Mouse (Mus musculus) intestine, embryonic 16.5 days (tissue): Measurements from ENCODE around the gene Ltv1. TPM values are rescaled to one million over a fixed set of nuclear protein-coding genes. Genes with fewer than 3 reads are reported as not detected.
"Not testable (repeated sequence)": the region's sequence is repeated elsewhere in the genome, so short reads cannot be mapped to it uniquely, and the experiment has no call there.

Source experiments
- ATAC-seq: fragments of 200-750 bp; cut with Nextera tagmentation; 2 replicates; pipeline ENCODE4 v1.8.0; 2017; ENCODE audit warnings: moderate TSS enrichment, moderate library complexity
- H3K27ac ChIP-seq: fragments of 300-500 bp; sonication (generic); 2 replicates; pipeline ENCODE4 v1.5.1; 2014; ENCODE audit warnings: mild to moderate bottlenecking, low read length
- H3K27me3 ChIP-seq: fragments of 300-500 bp; sonication (generic); replicated peaks from 2 replicates; pipeline ENCODE4 v1.6.1; 2014; ENCODE audit warnings: low read length, control low read depth, mixed read lengths; ENCODE audit not compliant: control insufficient read depth, insufficient read depth
- H3K36me3 ChIP-seq: fragments of 300-500 bp; sonication (generic); 2 replicates; pipeline ENCODE4 v1.6.1; 2014; ENCODE audit warnings: low read length, control low read depth; ENCODE audit not compliant: control insufficient read depth, insufficient read depth
- H3K4me1 ChIP-seq: fragments of 300-500 bp; sonication (generic); 2 replicates; pipeline ENCODE4 v1.6.1; 2014; ENCODE audit warnings: low read length, control low read depth, mixed read lengths; ENCODE audit not compliant: control insufficient read depth, insufficient read depth
- H3K4me2 ChIP-seq: fragments of 300-500 bp; sonication (generic); 2 replicates; pipeline ENCODE4 v1.6.1; 2014; ENCODE audit warnings: low read depth, low read length, control low read depth
- H3K4me3 ChIP-seq: fragments of 300-500 bp; sonication (generic); 2 replicates; pipeline ENCODE4 v1.5.1; 2014; ENCODE audit warnings: mild to moderate bottlenecking, low read length
- H3K9ac ChIP-seq: fragments of 300-500 bp; sonication (generic); 2 replicates; pipeline ENCODE4 v1.6.1; 2014; ENCODE audit warnings: low read depth, low read length
- H3K9me3 ChIP-seq: fragments of 300-500 bp; sonication (generic); 2 replicates; pipeline ENCODE4 v1.6.1; 2016; ENCODE audit warnings: low read length, control low read depth; ENCODE audit not compliant: control insufficient read depth
- WGBS: fragments of 180-500 bp; shearing (Covaris S2); extraction: QIAGEN DNeasy Blood & Tissue Kit; methylation state at CpG from one replicate; pipeline ENCODE4 v1.1.7; 2014; 5-methylcytosine and 5-hydroxymethylcytosine counted together
- polyA plus RNA-seq: library from polyadenylated mRNA; unstranded; fragments of >200 nt; fragmentation: Nextera tagmentation; extraction: Ambion mirVana; gene quantifications from 2 replicates; pipeline ENCODE4 v1.2.1, GENCODE M21; 2015

Ltv1 gene
- polyA plus RNA-seq, 1 experiment from 2014 or later = 74.4 TPM

DNA sequence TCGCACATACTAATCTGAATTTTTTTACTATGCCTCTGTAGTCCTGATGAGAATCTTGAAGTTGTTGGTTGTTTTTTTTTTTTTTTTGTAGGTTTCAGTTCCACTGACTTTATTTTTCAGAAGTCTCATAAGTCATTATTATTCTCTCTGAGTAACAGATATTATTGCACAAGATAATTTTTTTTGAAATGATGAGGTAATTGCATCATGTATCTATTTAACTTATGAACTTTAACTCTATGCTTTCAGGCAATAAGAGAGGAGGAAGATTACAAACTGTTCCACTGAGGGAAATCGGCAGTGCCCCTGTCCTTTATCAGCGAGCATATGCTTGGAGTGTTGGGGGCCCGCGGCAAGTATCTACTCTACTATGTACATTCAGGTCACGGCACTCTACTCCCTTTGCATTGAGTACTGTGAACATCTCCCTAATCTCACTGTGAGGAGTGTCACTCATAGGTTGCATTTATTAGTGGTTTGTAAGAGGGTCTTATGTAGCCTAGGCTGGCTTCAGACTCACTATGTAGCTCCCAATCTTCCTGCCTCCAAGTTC is 8.8 kb upstream of the Ltv1 start:
- H3K36me3 ChIP-seq = no peaks in the 10 kb centered on the region
- no peaks in the 10 kb centered on the region for H3K4me1 ChIP-seq
- H3K27ac ChIP-seq = no peak overlapping the region
- H3K4me2 ChIP-seq = no peak overlapping the region
- H3K27me3 ChIP-seq = no peaks in the 10 kb centered on the region
- H3K9ac ChIP-seq = no peak overlapping the region
- WGBS = 89% methylated on average over 6 of the region's 6 CpGs
- peaks cover 4% of the 10 kb centered on the region; the same call in 1 of the 2 replicates for H3K9me3 ChIP-seq
- no peak for ATAC-seq
- no peak overlapping the region for H3K4me3 ChIP-seq

GRCm38 (mm10) chr10:13200862-13201261 is 7.9 kb upstream of the Ltv1 start:
- no peak for ATAC-seq
- peaks cover 4% of the 10 kb centered on the region; the same call in 1 of the 2 replicates for H3K9me3 ChIP-seq
- H3K27ac ChIP-seq = no peak overlapping the region
- H3K4me3 ChIP-seq = no peak overlapping the region
- H3K4me1 ChIP-seq = no peaks in the 10 kb centered on the region
- H3K27me3 ChIP-seq = no peaks in the 10 kb centered on the region
- no peak overlapping the region for H3K9ac ChIP-seq
- H3K36me3 ChIP-seq = no peaks in the 10 kb centered on the region
- no peak overlapping the region for H3K4me2 ChIP-seq
- 92% methylated on average over 3 of the region's 3 CpGs for WGBS

DNA sequence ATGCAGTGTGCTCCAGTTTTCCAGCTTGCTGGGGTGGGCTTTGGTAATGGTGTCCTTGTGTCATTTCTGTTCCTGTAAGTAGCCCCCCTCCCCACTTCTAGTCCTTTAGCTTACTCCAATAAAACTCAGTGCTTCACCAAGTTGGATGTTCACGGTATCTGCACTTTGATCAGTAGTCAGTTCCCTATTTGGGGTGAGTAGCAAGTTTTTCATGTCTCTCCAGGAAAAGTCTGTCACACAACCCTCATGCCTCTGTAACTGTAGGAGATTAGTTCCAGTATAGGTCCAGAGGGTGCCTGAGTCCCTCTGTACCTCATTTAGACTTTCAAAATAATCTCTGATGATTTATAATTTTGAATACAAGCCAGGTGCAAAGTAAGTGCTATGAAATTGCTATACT is 6.3 kb upstream of the Ltv1 start:
- H3K9ac ChIP-seq = no peak overlapping the region
- H3K4me2 ChIP-seq = no peak overlapping the region
- no peak for ATAC-seq
- no peaks in the 10 kb centered on the region for H3K27me3 ChIP-seq
- peaks cover 4% of the 10 kb centered on the region; the same call in 1 of the 2 replicates for H3K9me3 ChIP-seq
- H3K4me1 ChIP-seq = no peaks in the 10 kb centered on the region
- no peak overlapping the region for H3K27ac ChIP-seq
- no peak overlapping the region for H3K4me3 ChIP-seq
- no peaks in the 10 kb centered on the region for H3K36me3 ChIP-seq
- WGBS = 100% methylated on average over 1 of the region's 1 CpGs

GRCm38 (mm10) chr10:13196872-13197507 is 4.0 kb upstream of the Ltv1 start:
- WGBS = 58% methylated on average over 8 of the region's 8 CpGs
- no peak overlapping the region for H3K9ac ChIP-seq
- H3K4me1 ChIP-seq = 0 out of 2 replicates have a peak, but pooled peaks cover 2% of the 10 kb centered on the region
- no peaks in the 10 kb centered on the region for H3K36me3 ChIP-seq
- H3K9me3 ChIP-seq = no peaks in the 10 kb centered on the region
- ATAC-seq = no peak
- H3K4me2 ChIP-seq = no peak overlapping the region
- H3K27ac ChIP-seq = peak overlapping the region; percentile 1; the same call in 1 of the 2 replicates
- H3K4me3 ChIP-seq = no peak overlapping the region
- no peaks in the 10 kb centered on the region for H3K27me3 ChIP-seq

DNA sequence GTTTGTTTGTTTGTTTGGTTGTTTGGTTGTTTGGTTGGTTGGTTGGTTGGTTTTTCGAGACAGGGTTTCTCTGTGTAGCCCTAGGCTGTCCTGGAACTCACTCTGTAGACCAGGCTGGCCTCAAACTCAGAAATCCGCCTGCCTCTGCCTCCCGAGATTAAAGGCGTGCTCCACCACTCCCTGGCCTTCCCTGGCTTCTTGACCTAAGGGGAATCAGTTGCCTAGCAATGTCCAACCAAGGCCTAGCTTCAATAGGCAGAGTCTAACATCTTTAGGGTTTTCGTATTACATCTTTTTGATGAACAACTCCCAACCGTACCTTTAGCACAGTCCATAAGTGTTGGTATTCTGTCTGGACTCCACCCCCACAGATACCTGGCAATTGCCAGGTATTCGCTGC is 528 bp upstream of the Ltv1 start:
- 81% methylated on average over 7 of the region's 7 CpGs for WGBS

DNA sequence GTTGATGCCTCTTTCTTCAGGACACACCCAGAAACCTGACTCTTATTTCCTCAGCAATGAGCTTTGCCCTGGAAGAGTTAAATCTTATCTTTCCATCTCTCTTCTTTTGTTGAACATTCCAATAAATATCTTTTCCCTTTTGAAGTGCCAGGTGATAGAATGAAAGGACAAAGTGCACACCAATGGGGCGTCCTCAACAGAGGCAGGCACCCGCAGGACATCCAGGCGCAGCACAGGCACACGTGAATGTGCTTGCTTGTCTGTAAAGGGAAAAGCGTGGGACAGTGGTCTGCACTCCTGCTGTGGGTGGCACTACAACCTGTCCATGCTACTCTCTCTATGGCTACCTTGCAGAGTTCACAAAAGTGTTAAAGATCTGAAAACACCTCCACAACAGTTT is 3.1 kb downstream of the Ltv1 start:
- H3K36me3 ChIP-seq = peaks cover 19% of the 10 kb centered on the region
- H3K9me3 ChIP-seq = no peaks in the 10 kb centered on the region
- peak overlapping the region; percentile 16; the same call in 1 of the 2 replicates for H3K27ac ChIP-seq
- peaks cover 11% of the 10 kb centered on the region for H3K4me1 ChIP-seq
- H3K27me3 ChIP-seq = no peaks in the 10 kb centered on the region
- no peak overlapping the region for H3K9ac ChIP-seq
- peak overlapping the region; percentile 25; the same call in 1 of the 2 replicates for H3K4me2 ChIP-seq
- ATAC-seq = peak; percentile 61
- H3K4me3 ChIP-seq = no peak overlapping the region
- WGBS = 81% methylated on average over 5 of the region's 5 CpGs

More for the DNA sequence above, 528 bp upstream of the Ltv1 start:
- H3K4me3 ChIP-seq = peak overlapping the region; percentile 95
- H3K27me3 ChIP-seq, H3K27ac ChIP-seq, H3K9me3 ChIP-seq, H3K36me3 ChIP-seq, H3K9ac ChIP-seq, ATAC-seq: not testable (repeated sequence)
- peaks cover 11% of the 10 kb centered on the region for H3K4me1 ChIP-seq
- H3K4me2 ChIP-seq = peak overlapping the region; percentile 58

DNA sequence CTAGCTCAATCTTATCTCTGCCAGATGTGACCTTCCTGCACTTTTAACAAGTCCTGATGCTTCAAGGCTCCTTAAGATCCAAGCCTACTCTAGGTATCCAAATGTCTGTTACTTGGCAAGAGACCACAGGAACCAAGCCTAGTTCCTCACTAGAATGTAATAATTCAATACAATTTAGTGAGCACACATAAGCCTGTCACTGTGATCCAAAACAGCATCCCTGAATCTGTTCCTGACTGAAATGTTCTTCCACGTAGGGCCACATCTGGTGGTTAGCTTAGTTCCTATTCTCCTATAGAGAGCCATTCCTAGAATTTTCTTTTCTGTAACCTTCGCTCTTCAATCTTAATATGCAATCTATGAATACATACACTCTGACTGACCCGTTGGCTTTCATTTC is 6.2 kb downstream of the Ltv1 start:
- H3K4me1 ChIP-seq = peaks cover 8% of the 10 kb centered on the region
- H3K9me3 ChIP-seq = no peaks in the 10 kb centered on the region
- no peak overlapping the region for H3K4me3 ChIP-seq
- whole genome bisulfite sequencing = 73% methylated on average over 3 of the region's 3 CpGs
- ATAC-seq = no peak
- H3K4me2 ChIP-seq = no peak overlapping the region
- peak overlapping the region; percentile 47 for H3K27ac ChIP-seq
- H3K36me3 ChIP-seq = peaks cover 23% of the 10 kb centered on the region
- no peaks in the 10 kb centered on the region for H3K27me3 ChIP-seq
- no peak overlapping the region for H3K9ac ChIP-seq

- Histone ChIP-seq H3K9ac (no peak overlapping the region), H3K36me3 (peaks cover 20% of the 10 kb centered on the region), H3K4me2 (no peak overlapping the region), H3K4me1 (no peaks in the 10 kb centered on the region), H3K27me3 (no peaks in the 10 kb centered on the region), H3K4me3 (no peak overlapping the region), H3K27ac (no peak overlapping the region), H3K9me3 (no peaks in the 10 kb centered on the region)
- ATAC-seq = no peak
- 89% methylated on average over 4 of the region's 4 CpGs for WGBS
These were observed 8.7 kb downstream of the Ltv1 start for GRCm38 (mm10) chr10:13184170-13184766.

DNA sequence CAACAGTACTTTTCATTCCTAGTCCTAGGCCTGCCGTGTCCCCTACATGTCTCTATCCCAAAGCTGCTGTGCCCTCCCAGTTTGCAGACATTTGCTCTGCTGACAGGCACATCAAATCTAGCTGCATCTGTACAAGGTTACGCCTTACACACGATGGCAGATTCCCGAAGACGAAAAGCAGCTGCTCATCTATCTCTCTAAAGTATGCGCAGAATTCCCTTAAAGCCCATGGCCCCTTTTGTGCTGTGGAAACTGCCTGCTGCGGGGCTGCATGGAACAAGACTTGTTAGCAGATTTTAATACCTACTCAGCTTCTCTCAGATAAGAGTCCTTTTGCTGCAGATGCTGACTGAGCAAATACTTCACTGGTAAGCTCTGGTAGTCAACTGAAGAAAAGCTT is 12.8 kb downstream of the Ltv1 start:
- Histone ChIP-seq H3K4me2 (no peak overlapping the region), H3K9me3 (no peaks in the 10 kb centered on the region), H3K4me3 (no peak overlapping the region), H3K9ac (no peak overlapping the region), H3K4me1 (no peaks in the 10 kb centered on the region), H3K27me3 (no peaks in the 10 kb centered on the region), H3K27ac (no peak overlapping the region), H3K36me3 (peaks cover 18% of the 10 kb centered on the region)
- ATAC-seq = no peak
- WGBS = 63% methylated on average over 7 of the region's 7 CpGs
